Mouse (Mus musculus) megakaryocyte, embryonic 14.5 days (primary cell): Measurements from ENCODE around the gene Men1.

ENCODE experiments used
- FLI1 ChIP-seq: IDR thresholded peaks from 2 replicates; pipeline ENCODE4 v1.6.1; 2012; ENCODE audit warnings: low read length, inconsistent platforms, mixed read lengths
- GATA1 ChIP-seq: IDR thresholded peaks from 3 replicates; pipeline ENCODE4 v1.6.1; 2012; ENCODE audit warnings: mixed read lengths, low read length, inconsistent platforms, borderline replicate concordance

- TF ChIP-seq GATA1 (no peak), FLI1 (no peak)
These were observed 40.9 kb downstream of the Men1 start for GRCm38 (mm10) chr19:6375423-6376254.
